Mouse (Mus musculus) ES-E14 (cell line): ENCODE measurements at regions not wholly inside any gene's neighbourhood (a gene's known extent, or its start where the extent isn't known, plus 50 kb on each side); places are given as distances from the start of the nearest gene placed in this dataset.

Source experiments
- DNase-seq: peaks from one replicate; pipeline ENCODE4 v3.0.0-alpha.2; 2013; ENCODE audit warnings: low read depth, low spot score
- H3K27ac ChIP-seq: 2 replicates; pipeline ENCODE4 v1.5.1; 2012; ENCODE audit warnings: low read depth, mild to moderate bottlenecking, low read length, moderate library complexity, mixed read lengths; ENCODE audit not compliant: poor library complexity, insufficient read depth, severe bottlenecking
- H3K36me3 ChIP-seq: 2 replicates; pipeline ENCODE4 v1.6.1; 2012; ENCODE audit warnings: mild to moderate bottlenecking, low read length, moderate library complexity, mixed read lengths; ENCODE audit not compliant: control insufficient read depth, poor library complexity, insufficient read depth, severe bottlenecking
- H3K4me1 ChIP-seq, 2 experiments: fragments of 150-350 bp in 1 of 2; sonication (generic) in 1 of 2; 2 replicates each; pipeline ENCODE4 v1.6.1; 2012; ENCODE audit warnings: low read length in 2 of 2, mild to moderate bottlenecking in 1 of 2, mixed read lengths in 1 of 2; ENCODE audit not compliant: control insufficient read depth in 2 of 2, insufficient read depth in 2 of 2, poor library complexity in 1 of 2
- H3K4me3 ChIP-seq, 2 experiments: fragments of 150-350 bp in 1 of 2; sonication (generic) in 1 of 2; 2 replicates each; pipeline ENCODE4 v1.5.1; 2012; ENCODE audit warnings: low read length in 2 of 2, low read depth in 1 of 2, mild to moderate bottlenecking in 1 of 2, mixed read lengths in 1 of 2; ENCODE audit not compliant: insufficient read depth in 1 of 2, poor library complexity in 1 of 2, severe bottlenecking in 1 of 2
- H3K9ac ChIP-seq: 2 replicates; pipeline ENCODE4 v1.6.1; 2012; ENCODE audit warnings: low read depth, mild to moderate bottlenecking, low read length, mixed read lengths; ENCODE audit not compliant: poor library complexity, insufficient read depth, severe bottlenecking
- H3K9me3 ChIP-seq: fragments of 150-350 bp; sonication (generic); 2 replicates; pipeline ENCODE4 v1.6.1; 2012; ENCODE audit warnings: low read depth, mild to moderate bottlenecking, low read length; ENCODE audit not compliant: control insufficient read depth, insufficient read depth
- CHD2 ChIP-seq: IDR thresholded peaks from 2 replicates; pipeline ENCODE4 v1.6.1; 2014; ENCODE audit warnings: mild to moderate bottlenecking, low read depth, low read length, inconsistent platforms
- HCFC1 ChIP-seq: IDR thresholded peaks from 2 replicates; pipeline ENCODE4 v1.6.1; 2012; ENCODE audit warnings: low read length, inconsistent platforms, borderline replicate concordance; ENCODE audit not compliant: insufficient read depth
- MAFK ChIP-seq: IDR thresholded peaks from 2 replicates; pipeline ENCODE4 v1.6.1; 2014; ENCODE audit warnings: mild to moderate bottlenecking, low read depth, low read length, inconsistent platforms; ENCODE audit not compliant: insufficient read depth
- ZC3H11A ChIP-seq: IDR thresholded peaks from 2 replicates; pipeline ENCODE4 v1.6.1; 2012; ENCODE audit warnings: low read depth, mild to moderate bottlenecking, inconsistent platforms, low read length, borderline replicate concordance
- ZNF384 ChIP-seq: IDR thresholded peaks from 2 replicates; pipeline ENCODE4 v1.6.1; 2012; ENCODE audit warnings: low read depth, low read length, inconsistent platforms
- in situ Hi-C, 2 experiments: fragments of 600-800 bp; cut with MboI; formaldehyde crosslinking; loops; one replicate each; pipeline ENCODE4 v1.15.1; 2025; ENCODE audit warnings: low sequenced_read_pairs in 2 of 2, inconsistent platforms in 1 of 2; ENCODE audit not compliant: unreplicated experiment in 2 of 2

- peaks cover 0 to 12% of the 10 kb centered on the region in 2 experiments; a peak in 3 of 4 replicates for H3K4me1 ChIP-seq
- H3K4me3 ChIP-seq = peak overlapping the region in 1 of 2 experiments; percentile 29; a peak in 1 of 4 replicates
- DNase-seq = no peak
- no peak overlapping the region for H3K9ac ChIP-seq
- in situ Hi-C loops = no loop called here
- no peaks in the 10 kb centered on the region for H3K9me3 ChIP-seq
- no peaks in the 10 kb centered on the region for H3K36me3 ChIP-seq
- no peak for TF ChIP-seq MAFK
- no peak for TF ChIP-seq HCFC1
- no peak for TF ChIP-seq CHD2
- no peak for TF ChIP-seq ZC3H11A
- TF ChIP-seq ZNF384 = no peak
- H3K27ac ChIP-seq = no peak overlapping the region
Measured at GRCm38 (mm10) chr19:56668991-56669390, 53.0 kb upstream of the Adrb1 start.

- Histone ChIP-seq H3K4me3 (peak overlapping the region in 1 of 2 experiments; percentile 29; a peak in 1 of 4 replicates), H3K9me3 (no peaks in the 10 kb centered on the region), H3K4me1 (peaks cover 0 to 10% of the 10 kb centered on the region in 2 experiments; a peak in 3 of 4 replicates), H3K27ac (no peak overlapping the region), H3K36me3 (no peaks in the 10 kb centered on the region), H3K9ac (no peak overlapping the region)
- no peak for DNase-seq
- in situ Hi-C loops = no loop called here
- no peak for TF ChIP-seq MAFK
- no peak for TF ChIP-seq ZC3H11A
- no peak for TF ChIP-seq CHD2
Measured at GRCm38 (mm10) chr19:56669468-56669867, 52.5 kb upstream of the Adrb1 start.
